Mouse (Mus musculus): ENCODE measurements around the gene Jmjd8.

- TF ChIP-seq CTCF (IDR thresholded peaks at IDR 0.05; ENCODE audit: borderline replicate concordance, insufficient read depth, low read depth, low read length) (no peak), POLR2A (IDR thresholded peaks at IDR 0.05; ENCODE audit: borderline replicate concordance, insufficient read depth, low read length) (no peak)
These were observed 33.7 kb upstream of the Jmjd8 start for GRCm38 (mm10) chr17:25794998-25795397.

All from cerebellum, adult 2 months (tissue).